Mouse (Mus musculus): ENCODE data around the gene Igf1r. TPM values are rescaled to one million over a fixed set of nuclear protein-coding genes. Genes with fewer than 3 reads are reported as not detected.

Igf1r gene
- total and polyA plus RNA-seq, 3 experiments = 5.6 to 14.4 (median 12.3) TPM

DNA sequence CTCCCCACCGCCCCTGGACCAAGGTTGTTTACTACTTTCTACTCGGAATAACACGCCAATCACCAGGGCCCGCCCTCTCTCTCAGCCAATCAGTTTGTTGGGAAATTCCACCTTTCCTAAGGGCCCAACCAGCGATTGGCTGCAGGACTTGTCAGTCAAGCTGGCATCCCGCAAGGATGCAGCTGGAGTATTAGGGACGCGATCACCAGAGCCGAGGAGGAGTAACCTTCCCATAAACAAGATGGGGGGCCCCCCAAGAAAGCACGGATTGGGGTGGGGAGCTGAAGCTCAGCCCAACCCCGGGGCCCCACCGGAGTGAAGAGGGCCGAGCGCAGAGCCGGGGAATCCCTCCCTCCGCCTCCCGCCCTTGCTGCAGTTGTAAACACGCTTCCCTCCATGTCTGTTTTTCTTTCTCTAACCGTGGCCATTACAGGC is 176.5 kb downstream of the Igf1r start:
- H3K79me2 ChIP-seq (replicated peaks; ENCODE audit: control insufficient read depth, insufficient read depth, low read length) = no peaks in the 10 kb centered on the region; the same call in 1 of the 2 replicates
- WGBS = under 1% methylated on average over 19 of the region's 19 CpGs
- peak overlapping the region; percentile 61 for H3K4me3 ChIP-seq
- peak; percentile 98 for DNase-seq
- TF ChIP-seq POLR2A (IDR thresholded peaks at IDR 0.05; ENCODE audit: insufficient read depth, low read depth, low read length) = peak; percentile 84
- TF ChIP-seq EP300 (IDR thresholded peaks at IDR 0.05; ENCODE audit: insufficient read depth, low read depth, low read length) = peak; percentile 69; the same call in 1 of the 2 replicates
- no peak for TF ChIP-seq CTCF (IDR thresholded peaks at IDR 0.05)
- H3K27ac ChIP-seq = peak overlapping the region; percentile 88
- peaks cover 12% of the 10 kb centered on the region for H3K4me1 ChIP-seq (ENCODE audit: control insufficient read depth, insufficient read depth, low read length)
- no peaks in the 10 kb centered on the region for H3K36me3 ChIP-seq (ENCODE audit: control insufficient read depth, insufficient read depth, low read length)
- peak overlapping the region; percentile 65 for H3K9ac ChIP-seq (ENCODE audit: low read depth, low read length)
- H3K27me3 ChIP-seq (ENCODE audit: control insufficient read depth, insufficient read depth, low read length) = no peaks in the 10 kb centered on the region
- intact Hi-C loops (cut with DNase I) = loop anchor here (2.0 to 5.0 kb wide), 4 partner anchors 56 to 342 kb away; no protein-coding TSS in a partner anchor

GRCm38 (mm10) chr7:68129546-68130253 is 177.1 kb downstream of the Igf1r start:
- TF ChIP-seq CTCF (IDR thresholded peaks at IDR 0.05) (peak; percentile 14; the same call in 1 of the 2 replicates), EP300 (IDR thresholded peaks at IDR 0.05; ENCODE audit: insufficient read depth, low read depth, low read length) (peak; percentile 82; the same call in 1 of the 2 replicates), POLR2A (IDR thresholded peaks at IDR 0.05; ENCODE audit: insufficient read depth, low read depth, low read length) (peak; percentile 66; the same call in 1 of the 2 replicates)
- Histone ChIP-seq H3K4me3 (peak overlapping the region; percentile 61), H3K27me3 (ENCODE audit: control insufficient read depth, insufficient read depth, low read length) (no peaks in the 10 kb centered on the region), H3K79me2 (replicated peaks; ENCODE audit: control insufficient read depth, insufficient read depth, low read length) (no peaks in the 10 kb centered on the region; the same call in 1 of the 2 replicates), H3K4me1 (ENCODE audit: control insufficient read depth, insufficient read depth, low read length) (peaks cover 12% of the 10 kb centered on the region), H3K36me3 (ENCODE audit: control insufficient read depth, insufficient read depth, low read length) (no peaks in the 10 kb centered on the region), H3K27ac (peak overlapping the region; percentile 88), H3K9ac (ENCODE audit: low read depth, low read length) (peak overlapping the region; percentile 78)
- 1% methylated on average over 19 of the region's 19 CpGs for WGBS
- peak; percentile 91 to 94 for DNase-seq
- intact Hi-C loops (cut with DNase I) = loop anchor here (1.0 to 5.0 kb wide), 5 partner anchors 57 to 342 kb away; no protein-coding TSS in a partner anchor

GRCm38 (mm10) chr7:68130950-68131580 is 178.4 kb downstream of the Igf1r start:
- H3K4me1 ChIP-seq (ENCODE audit: control insufficient read depth, insufficient read depth, low read length) = peaks cover 14% of the 10 kb centered on the region
- peak in 1 of 2 experiments; percentile 20 for DNase-seq
- no peak overlapping the region for H3K9ac ChIP-seq (ENCODE audit: low read depth, low read length)
- no peak overlapping the region for H3K4me3 ChIP-seq
- 36% methylated on average over 13 of the region's 13 CpGs for WGBS
- TF ChIP-seq EP300 (IDR thresholded peaks at IDR 0.05; ENCODE audit: insufficient read depth, low read depth, low read length) = 0 out of 2 replicates have a peak, but pooled peaks have one; percentile 12
- TF ChIP-seq POLR2A (IDR thresholded peaks at IDR 0.05; ENCODE audit: insufficient read depth, low read depth, low read length) = no peak
- no peaks in the 10 kb centered on the region for H3K36me3 ChIP-seq (ENCODE audit: control insufficient read depth, insufficient read depth, low read length)
- H3K79me2 ChIP-seq (replicated peaks; ENCODE audit: control insufficient read depth, insufficient read depth, low read length) = no peaks in the 10 kb centered on the region; the same call in 1 of the 2 replicates
- intact Hi-C loops (cut with DNase I) = loop anchor here (1.0 kb wide), 1 partner anchor 180 kb away; no protein-coding TSS in a partner anchor
- no peak overlapping the region for H3K27ac ChIP-seq
- H3K27me3 ChIP-seq (ENCODE audit: control insufficient read depth, insufficient read depth, low read length) = no peaks in the 10 kb centered on the region

DNA sequence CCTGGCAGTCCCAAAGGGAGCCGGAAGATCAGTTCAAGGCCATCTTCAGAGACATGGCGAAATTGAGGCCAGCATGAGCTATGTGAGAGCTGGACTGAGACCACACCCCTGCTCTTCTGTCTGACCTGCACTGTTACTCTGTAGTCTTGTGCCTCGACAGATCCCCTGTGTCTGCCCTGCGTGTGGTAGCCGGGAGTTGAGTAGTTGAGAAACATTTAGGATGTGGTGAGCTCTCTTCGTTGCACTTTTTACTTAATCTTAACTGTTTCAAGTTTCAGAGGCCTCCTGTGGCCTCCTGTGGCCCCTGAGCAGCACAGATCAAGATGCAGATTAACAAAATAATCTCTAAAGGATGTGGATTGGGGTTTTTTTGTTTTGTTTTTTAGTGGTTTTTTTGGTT is 181.1 kb downstream of the Igf1r start:
- 75% methylated on average over 6 of the region's 6 CpGs for WGBS
- Histone ChIP-seq H3K27ac (no peak overlapping the region), H3K9ac (ENCODE audit: low read depth, low read length) (no peak overlapping the region), H3K79me2 (replicated peaks; ENCODE audit: control insufficient read depth, insufficient read depth, low read length) (peaks cover under 1% of the 10 kb centered on the region; the same call in 1 of the 2 replicates), H3K36me3 (ENCODE audit: control insufficient read depth, insufficient read depth, low read length) (no peaks in the 10 kb centered on the region), H3K4me3 (no peak overlapping the region), H3K4me1 (ENCODE audit: control insufficient read depth, insufficient read depth, low read length) (peaks cover 9% of the 10 kb centered on the region), H3K27me3 (ENCODE audit: control insufficient read depth, insufficient read depth, low read length) (no peaks in the 10 kb centered on the region)
- TF ChIP-seq EP300 (IDR thresholded peaks at IDR 0.05; ENCODE audit: insufficient read depth, low read depth, low read length) (no peak), POLR2A (IDR thresholded peaks at IDR 0.05; ENCODE audit: insufficient read depth, low read depth, low read length) (no peak), CTCF (IDR thresholded peaks at IDR 0.05) (no peak)
- intact Hi-C loops (cut with DNase I) = no loop called here
- no peak for DNase-seq

DNA sequence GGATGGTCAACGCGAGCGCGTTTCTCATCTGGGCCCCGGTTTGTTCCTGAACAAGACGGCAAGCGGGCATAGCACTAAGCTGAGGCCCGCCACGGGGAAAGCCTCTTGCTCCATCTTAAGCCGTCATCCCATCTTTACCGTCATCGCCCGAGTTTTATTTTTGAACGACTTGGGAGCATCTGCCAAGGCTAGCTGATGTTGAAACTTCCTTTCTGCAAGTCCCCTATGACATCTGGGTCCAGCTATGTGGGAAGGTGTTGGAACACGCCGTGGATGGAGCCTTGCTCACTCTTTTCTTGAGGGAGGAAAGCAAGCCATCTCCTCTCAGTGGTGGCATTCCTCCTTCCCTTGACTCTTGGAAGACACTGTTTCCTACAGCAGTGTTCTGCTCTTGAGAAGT is 182.3 kb downstream of the Igf1r start:
- Histone ChIP-seq H3K4me3 (no peak overlapping the region), H3K27ac (peak overlapping the region; percentile 3)

More for the DNA sequence above, 182.3 kb downstream of the Igf1r start:
- no peak overlapping the region for H3K9ac ChIP-seq (ENCODE audit: low read depth, low read length)
- no peaks in the 10 kb centered on the region for H3K36me3 ChIP-seq (ENCODE audit: control insufficient read depth, insufficient read depth, low read length)
- intact Hi-C loops (cut with DNase I) = loop anchor here (5.0 kb wide), 1 partner anchor 167 kb away; no protein-coding TSS in a partner anchor
- peaks cover 12% of the 10 kb centered on the region for H3K4me1 ChIP-seq (ENCODE audit: control insufficient read depth, insufficient read depth, low read length)
- 63% methylated on average over 16 of the region's 16 CpGs for WGBS
- DNase-seq = peak; percentile 55 to 62
- H3K27me3 ChIP-seq (ENCODE audit: control insufficient read depth, insufficient read depth, low read length) = no peaks in the 10 kb centered on the region
- peaks cover 1% of the 10 kb centered on the region; the same call in 1 of the 2 replicates for H3K79me2 ChIP-seq (replicated peaks; ENCODE audit: control insufficient read depth, insufficient read depth, low read length)
- no peak for TF ChIP-seq EP300 (IDR thresholded peaks at IDR 0.05; ENCODE audit: insufficient read depth, low read depth, low read length)
- no peak for TF ChIP-seq CTCF (IDR thresholded peaks at IDR 0.05)
- TF ChIP-seq POLR2A (IDR thresholded peaks at IDR 0.05; ENCODE audit: insufficient read depth, low read depth, low read length) = no peak
